Mouse (Mus musculus) midbrain, postnatal 0 days (tissue): ENCODE data around the gene Vwa3a. TPM values are rescaled to one million over a fixed set of nuclear protein-coding genes. Genes with fewer than 3 reads are reported as not detected.

Experiments used
- ATAC-seq: fragments of 200-750 bp; cut with Nextera tagmentation; 2 replicates; pipeline ENCODE4 v1.8.0; 2017; ENCODE audit warnings: moderate number of reproducible peaks, mild to moderate bottlenecking, moderate TSS enrichment, moderate library complexity; ENCODE audit not compliant: low FRiP score
- DNase-seq: peaks from one replicate; pipeline ENCODE4 v3.0.0-alpha.2; 2015; ENCODE audit warnings: low spot score
- H3K27ac ChIP-seq: fragments of 300-500 bp; sonication (generic); 2 replicates; pipeline ENCODE4 v1.5.1; 2014; ENCODE audit warnings: low read depth, mild to moderate bottlenecking, low read length, mixed read lengths
- H3K27me3 ChIP-seq: fragments of 300-500 bp; sonication (generic); 2 replicates; pipeline ENCODE4 v1.6.1; 2014; ENCODE audit warnings: low read length, control low read depth, mixed read lengths; ENCODE audit not compliant: insufficient read depth
- H3K36me3 ChIP-seq: fragments of 300-500 bp; sonication (generic); 2 replicates; pipeline ENCODE4 v1.6.1; 2014; ENCODE audit warnings: low read length, control low read depth, mixed read lengths; ENCODE audit not compliant: insufficient read depth
- H3K4me1 ChIP-seq: fragments of 300-500 bp; sonication (generic); 2 replicates; pipeline ENCODE4 v1.6.1; 2014; ENCODE audit warnings: mild to moderate bottlenecking, control low read depth, antibody characterized with exemption, low read length, mixed read lengths; ENCODE audit not compliant: insufficient read depth
- H3K4me2 ChIP-seq: fragments of 300-500 bp; sonication (generic); 2 replicates; pipeline ENCODE4 v1.6.1; 2014; ENCODE audit warnings: low read depth, mild to moderate bottlenecking, low read length, mixed read lengths; ENCODE audit not compliant: poor library complexity, severe bottlenecking
- H3K4me3 ChIP-seq: fragments of 300-500 bp; sonication (generic); 2 replicates; pipeline ENCODE4 v1.5.1; 2014; ENCODE audit warnings: low read depth, mild to moderate bottlenecking, low read length, moderate library complexity
- H3K9ac ChIP-seq: fragments of 300-500 bp; sonication (generic); replicated peaks from 2 replicates; pipeline ENCODE4 v1.6.1; 2014; ENCODE audit warnings: mild to moderate bottlenecking, low read length, moderate library complexity, mixed read lengths; ENCODE audit not compliant: poor library complexity, severe bottlenecking
- H3K9me3 ChIP-seq: fragments of 300-500 bp; sonication (generic); 2 replicates; pipeline ENCODE4 v1.6.1; 2016; ENCODE audit warnings: low read length, control low read depth
- CTCF ChIP-seq: IDR thresholded peaks from 2 replicates; pipeline ENCODE4 v1.5.1; 2016; ENCODE audit warnings: antibody characterized with exemption, mild to moderate bottlenecking
- WGBS: fragments of 180-500 bp; shearing (Covaris S2); extraction: QIAGEN DNeasy Blood & Tissue Kit; methylation state at CpG from one replicate; pipeline ENCODE4 v1.1.7; 2014; 5-methylcytosine and 5-hydroxymethylcytosine counted together
- polyA plus RNA-seq: library from polyadenylated mRNA; unstranded; fragments of >200 nt; fragmentation: Nextera tagmentation; extraction: Ambion mirVana; gene quantifications from 2 replicates; pipeline ENCODE4 v1.2.1, GENCODE M21; 2015
- total RNA-seq: library from RNA; depleted of rRNA; stranded (reverse); fragments of >200 nt; gene quantifications from 2 replicates; pipeline ENCODE4 v1.2.3, GENCODE M21; 2014

Gene Vwa3a
- total and polyA plus RNA-seq, 2 experiments from 2014 or later = 1.6 to 2.3 TPM

DNA sequence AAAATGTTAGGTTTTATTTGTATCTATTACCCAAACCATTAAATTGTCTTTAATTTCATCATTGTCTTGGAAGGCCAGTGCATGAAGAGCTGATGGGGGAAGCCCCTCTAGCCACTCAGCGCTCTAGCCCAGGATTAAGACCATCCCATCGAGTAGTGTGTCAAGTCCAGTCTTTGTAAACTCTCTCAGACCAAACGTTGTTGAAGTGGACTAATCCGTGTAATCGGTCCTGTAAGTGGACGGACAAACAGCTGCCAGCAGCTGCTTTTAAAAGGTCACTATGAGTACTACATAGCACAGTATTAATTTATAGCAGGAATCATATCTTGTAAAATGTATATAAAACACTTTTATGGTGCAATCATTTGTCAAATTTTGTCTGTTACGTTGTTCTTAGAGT is 6.2 kb upstream of the Vwa3a start:
- Histone ChIP-seq H3K4me2 (no peak overlapping the region), H3K4me1 (no peaks in the 10 kb centered on the region), H3K36me3 (peaks cover 3% of the 10 kb centered on the region; the same call in 1 of the 2 replicates), H3K9ac (no peak overlapping the region), H3K4me3 (no peak overlapping the region), H3K27me3 (no peaks in the 10 kb centered on the region), H3K9me3 (no peaks in the 10 kb centered on the region), H3K27ac (no peak overlapping the region)
- no peak for TF ChIP-seq CTCF
- WGBS = 79% methylated on average over 7 of the region's 7 CpGs
- ATAC-seq (no peak), DNase-seq (no peak)

DNA sequence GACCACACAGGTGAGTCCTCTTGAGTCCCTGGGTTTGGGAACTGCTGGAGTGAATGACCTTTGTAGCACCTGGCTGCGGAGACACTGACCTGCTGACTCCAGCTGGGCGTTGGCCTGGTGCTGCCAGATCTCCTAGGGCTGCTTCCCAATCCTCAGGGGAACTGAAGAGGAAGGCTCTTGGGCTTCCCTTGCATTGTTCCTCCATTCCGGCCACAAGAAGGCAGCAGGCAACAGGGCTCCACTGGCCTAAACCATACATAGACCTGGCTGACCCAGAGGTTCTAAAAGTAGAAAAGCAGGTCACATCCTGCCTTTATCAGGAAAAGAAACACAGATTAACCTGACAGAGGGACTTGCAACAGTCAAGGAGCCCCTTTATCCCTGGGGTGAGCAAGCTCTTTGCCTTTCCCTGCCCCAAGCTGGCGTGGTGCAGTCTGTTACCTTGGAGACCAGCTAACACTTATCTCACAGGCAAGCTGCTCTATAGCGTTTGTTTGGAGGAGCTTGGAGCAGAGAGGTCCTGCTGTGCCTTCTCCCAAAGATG is 512 bp downstream of the Vwa3a start:
- Histone ChIP-seq H3K4me1 (no peaks in the 10 kb centered on the region), H3K4me3 (no peak overlapping the region), H3K36me3 (no peaks in the 10 kb centered on the region), H3K9me3 (no peaks in the 10 kb centered on the region), H3K9ac (no peak overlapping the region), H3K4me2 (no peak overlapping the region; the same call in 1 of the 2 replicates), H3K27ac (no peak overlapping the region), H3K27me3 (no peaks in the 10 kb centered on the region)
- peak; percentile 24 for TF ChIP-seq CTCF
- WGBS = 7% methylated on average over 5 of the region's 5 CpGs
- DNase-seq (peak; percentile 31), ATAC-seq (0 out of 2 replicates have a peak, but pooled peaks have one; percentile 45)

DNA sequence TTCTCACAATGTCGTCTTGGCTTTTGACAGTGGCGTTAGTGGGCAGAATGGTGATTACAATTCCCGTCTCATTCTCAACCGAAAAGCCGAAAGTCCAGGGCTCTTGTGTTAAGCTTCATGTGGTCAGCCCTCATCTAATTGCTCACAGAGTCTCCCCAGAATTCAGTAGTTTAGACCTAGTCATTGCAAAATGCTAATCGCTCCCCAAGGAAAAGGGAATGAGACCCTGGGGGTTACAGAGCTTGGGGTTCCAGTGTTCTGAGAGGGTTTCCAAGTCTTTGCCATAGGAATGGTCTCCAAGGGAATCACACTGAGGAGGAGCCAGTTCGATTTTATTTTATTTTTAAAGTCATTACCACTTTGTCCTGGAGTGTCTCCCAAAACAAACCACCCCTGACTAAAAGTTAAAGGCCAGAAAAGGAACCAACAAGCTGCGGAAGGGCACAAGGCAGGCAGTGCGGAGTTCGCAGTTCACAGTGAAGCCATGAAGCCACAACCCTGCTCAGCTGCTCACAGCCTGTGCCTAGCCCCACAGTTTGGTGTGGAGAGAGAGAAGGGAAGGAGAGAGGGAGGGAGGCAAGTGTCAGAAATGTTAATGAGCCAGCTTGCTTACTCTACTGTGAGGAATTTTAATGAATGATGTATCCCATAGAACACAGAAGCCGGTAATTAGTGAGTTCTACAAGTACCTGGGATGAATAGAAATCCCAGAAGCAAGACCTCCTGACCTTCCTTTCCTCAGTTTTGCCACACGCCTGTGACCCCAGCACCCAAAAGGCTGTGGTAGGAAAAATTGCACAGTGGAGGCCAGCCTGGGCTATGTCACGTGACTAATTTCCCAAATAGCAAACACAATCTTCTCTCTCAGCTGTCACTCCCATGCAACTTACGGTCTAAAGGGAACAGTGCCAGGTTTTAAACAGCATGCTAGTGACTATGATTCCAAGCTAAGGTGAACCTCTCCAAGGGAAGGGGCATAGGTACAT is 4.5 kb downstream of the Vwa3a start:
- no peak for ATAC-seq
- Histone ChIP-seq H3K27ac (no peak overlapping the region), H3K4me1 (no peaks in the 10 kb centered on the region), H3K9me3 (no peaks in the 10 kb centered on the region), H3K36me3 (no peaks in the 10 kb centered on the region), H3K9ac (no peak overlapping the region), H3K4me3 (no peak overlapping the region), H3K4me2 (no peak overlapping the region), H3K27me3 (no peaks in the 10 kb centered on the region)
- TF ChIP-seq CTCF = no peak
- DNase-seq = no peak
- 75% methylated on average over 14 of the region's 14 CpGs for WGBS

DNA sequence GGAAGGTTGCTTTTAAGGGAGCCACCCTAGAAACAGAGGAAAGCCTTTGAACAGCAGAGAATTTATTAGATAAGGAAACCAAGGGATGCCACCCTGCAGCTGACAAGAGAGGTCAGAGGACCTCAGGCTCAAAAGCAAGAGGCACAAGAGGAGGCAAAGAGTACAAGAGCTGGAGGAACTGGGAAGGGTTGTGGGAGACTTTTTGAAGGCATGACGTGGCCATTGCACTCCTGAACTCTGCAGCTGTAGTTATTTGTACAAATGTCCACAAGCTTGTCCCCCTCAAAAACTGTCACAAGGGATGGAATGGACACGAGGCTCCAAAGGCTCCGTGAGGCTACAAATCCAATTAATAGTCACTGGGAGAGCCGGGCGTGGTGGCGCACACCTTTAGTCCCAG is 5.5 kb downstream of the Vwa3a start:
- 87% methylated on average over 6 of the region's 6 CpGs for WGBS
- Histone ChIP-seq H3K4me1 (no peaks in the 10 kb centered on the region), H3K27me3 (no peaks in the 10 kb centered on the region), H3K4me2 (no peak overlapping the region), H3K4me3 (no peak overlapping the region), H3K27ac (no peak overlapping the region), H3K9me3 (no peaks in the 10 kb centered on the region), H3K36me3 (no peaks in the 10 kb centered on the region), H3K9ac (no peak overlapping the region)
- ATAC-seq = no peak
- no peak for DNase-seq
- no peak for TF ChIP-seq CTCF

DNA sequence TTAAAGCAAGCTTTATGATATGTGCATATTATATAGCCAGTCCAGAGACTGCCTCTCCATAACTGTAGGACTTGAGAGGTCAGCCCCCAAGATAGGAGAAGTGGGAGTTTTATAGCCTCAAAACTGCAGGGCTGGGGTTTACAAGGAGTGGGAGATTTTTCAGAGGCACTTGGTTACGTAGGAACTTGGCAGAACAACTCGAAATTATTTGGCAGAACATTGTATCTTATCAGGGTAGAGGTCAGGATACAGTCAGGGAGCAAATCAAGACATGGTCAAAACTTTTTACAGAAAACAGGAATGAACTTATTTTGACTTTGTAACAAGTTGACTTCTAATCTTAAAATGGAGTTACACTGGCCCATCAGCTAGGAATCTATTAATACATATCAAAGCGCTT is 6.9 kb downstream of the Vwa3a start:
- H3K27ac ChIP-seq = no peak overlapping the region
- no peak for TF ChIP-seq CTCF
- no peak overlapping the region for H3K4me2 ChIP-seq
- no peaks in the 10 kb centered on the region for H3K27me3 ChIP-seq
- WGBS = 72% methylated on average over 3 of the region's 3 CpGs
- H3K4me1 ChIP-seq = no peaks in the 10 kb centered on the region
- no peak for ATAC-seq
- DNase-seq = no peak
- no peak overlapping the region for H3K4me3 ChIP-seq
- no peaks in the 10 kb centered on the region for H3K9me3 ChIP-seq
- H3K9ac ChIP-seq = no peak overlapping the region
- no peaks in the 10 kb centered on the region for H3K36me3 ChIP-seq

DNA sequence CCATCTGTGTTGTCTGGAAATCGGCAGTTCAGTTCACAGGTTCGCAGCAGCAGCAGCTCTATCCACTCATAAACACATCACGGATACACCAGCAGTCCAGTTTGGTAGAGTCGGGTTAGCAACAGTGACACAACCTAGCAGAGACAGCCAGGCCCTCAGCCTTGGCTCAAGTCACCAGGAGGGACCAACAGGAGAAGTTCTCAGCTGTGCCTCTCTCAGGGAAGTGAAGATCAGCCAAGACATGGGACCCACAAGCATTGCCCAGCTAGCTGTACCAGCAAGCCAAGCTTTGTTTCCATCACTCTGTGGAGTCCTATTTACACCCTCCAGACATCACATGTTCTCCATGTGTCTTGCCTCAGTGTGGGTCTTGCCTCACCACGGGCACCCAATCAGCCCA is 7.7 kb downstream of the Vwa3a start:
- Histone ChIP-seq H3K9ac (no peak overlapping the region), H3K4me1 (no peaks in the 10 kb centered on the region), H3K27ac (no peak overlapping the region), H3K27me3 (no peaks in the 10 kb centered on the region), H3K36me3 (no peaks in the 10 kb centered on the region), H3K9me3 (no peaks in the 10 kb centered on the region), H3K4me3 (no peak overlapping the region), H3K4me2 (no peak overlapping the region)
- ATAC-seq = no peak
- DNase-seq = no peak
- TF ChIP-seq CTCF = no peak
- WGBS = 85% methylated on average over 5 of the region's 5 CpGs
